Mouse (Mus musculus) MN1 (cell line): ENCODE data around the gene Ccl17.

Source experiments
- DNase-seq: peaks from one replicate; pipeline ENCODE4 v3.0.0-alpha.2; 2016; ENCODE audit warnings: low spot score

Gene Ccl17

DNA sequence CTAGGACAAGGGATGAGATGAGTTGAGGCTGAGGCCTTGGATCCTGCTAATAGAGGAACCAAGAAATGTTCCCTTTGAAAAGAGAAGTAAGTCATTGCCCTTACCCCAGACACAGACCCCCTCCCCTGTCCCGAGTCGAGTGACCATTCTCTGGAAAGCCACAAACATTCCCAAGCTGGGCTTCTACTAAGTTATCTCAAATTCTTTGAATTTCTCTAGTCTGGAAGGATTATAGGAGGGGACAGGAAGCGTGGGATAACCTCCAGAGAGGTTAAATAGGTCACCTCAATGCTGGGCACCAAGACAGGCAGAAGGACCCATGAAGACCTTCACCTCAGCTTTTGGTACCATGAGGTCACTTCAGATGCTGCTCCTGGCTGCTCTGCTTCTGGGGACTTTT, at the start of gene Ccl17:
Gene Ccl17, plus strand, starts transcription at position 301 of the 400 bp plus-strand sequence.
- no peak for DNase-seq

DNA sequence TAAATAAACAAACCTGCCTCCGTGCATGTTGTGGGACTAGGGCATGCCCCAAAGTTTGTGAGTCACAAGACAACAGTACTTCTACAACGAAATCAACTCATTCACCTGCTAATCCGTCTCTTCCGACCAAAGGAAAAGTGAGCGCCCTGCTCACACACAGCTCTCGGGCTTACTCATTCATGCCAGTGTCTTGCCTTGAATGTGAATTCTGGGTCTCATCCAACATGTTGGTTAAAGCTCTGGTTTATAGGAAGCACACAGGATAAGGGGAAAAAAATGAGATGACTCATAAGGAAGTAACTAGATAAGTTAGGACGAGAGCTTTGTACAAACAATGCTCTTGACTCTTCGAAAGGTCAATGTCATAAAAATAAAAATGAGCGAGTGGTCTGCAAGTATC, 43.2 kb upstream of the Ccl17 start:
- peak; percentile 25 for DNase-seq

DNA sequence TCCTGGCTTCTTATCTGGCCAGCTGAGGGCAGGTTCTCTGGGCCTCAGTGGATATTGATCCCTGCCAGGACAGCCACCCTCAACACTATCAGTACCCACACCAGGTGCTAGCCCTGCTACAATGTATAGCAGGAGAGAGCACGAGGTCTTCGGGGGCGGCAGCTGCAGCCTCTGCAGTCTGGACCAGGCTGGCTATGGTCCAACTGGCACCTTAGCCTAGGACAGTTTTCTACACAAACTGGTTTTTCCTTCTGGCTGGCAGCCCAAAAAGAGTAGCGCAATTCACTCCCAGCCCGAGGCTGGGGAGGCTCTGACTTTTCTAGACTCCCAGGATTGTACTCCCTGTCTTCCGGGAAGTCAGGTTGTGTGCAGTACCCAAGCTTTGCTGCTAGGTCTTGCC, 39.3 kb upstream of the Ccl17 start:
- peak; percentile 44 for DNase-seq

DNA sequence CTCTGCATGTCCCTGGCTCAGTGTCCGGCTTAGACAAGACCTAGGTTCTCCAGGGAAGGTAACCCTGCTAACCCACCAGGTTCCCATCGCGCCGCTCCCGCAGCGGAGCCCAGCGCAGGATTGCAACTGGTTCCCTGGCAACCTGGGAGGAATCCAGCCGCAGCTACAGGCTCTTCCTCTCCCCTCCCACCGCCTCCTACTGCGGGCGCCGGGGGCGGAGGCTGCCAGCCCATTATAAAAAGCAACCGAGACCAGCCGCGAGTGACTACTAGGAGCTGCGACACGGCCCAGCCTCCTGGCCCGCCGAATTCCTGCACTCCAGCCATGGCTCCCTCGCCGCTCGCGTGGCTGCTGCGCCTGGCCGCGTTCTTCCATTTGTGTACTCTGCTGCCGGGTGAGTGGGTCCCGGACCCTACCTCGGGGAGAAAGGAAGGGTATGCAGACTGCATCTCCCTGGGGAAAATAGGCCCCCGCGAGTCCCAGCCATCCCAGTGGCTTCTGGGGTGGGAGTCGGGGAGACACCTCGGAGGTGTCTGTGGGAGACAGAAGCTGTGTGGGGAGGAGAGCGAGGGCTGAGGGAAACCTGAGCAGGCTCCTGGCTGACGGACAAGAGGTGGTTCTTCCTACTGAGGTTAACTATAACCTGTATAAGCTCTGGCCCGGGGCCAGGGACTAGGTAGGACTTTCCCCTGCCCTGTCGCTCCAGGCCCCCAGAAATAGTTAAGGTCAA, 38.1 kb upstream of the Ccl17 start, which contains the start of gene Cx3cl1:
Gene Cx3cl1, plus strand, starts transcription at position 69 of the 730 bp plus-strand sequence.
- peak; percentile 80 for DNase-seq

DNA sequence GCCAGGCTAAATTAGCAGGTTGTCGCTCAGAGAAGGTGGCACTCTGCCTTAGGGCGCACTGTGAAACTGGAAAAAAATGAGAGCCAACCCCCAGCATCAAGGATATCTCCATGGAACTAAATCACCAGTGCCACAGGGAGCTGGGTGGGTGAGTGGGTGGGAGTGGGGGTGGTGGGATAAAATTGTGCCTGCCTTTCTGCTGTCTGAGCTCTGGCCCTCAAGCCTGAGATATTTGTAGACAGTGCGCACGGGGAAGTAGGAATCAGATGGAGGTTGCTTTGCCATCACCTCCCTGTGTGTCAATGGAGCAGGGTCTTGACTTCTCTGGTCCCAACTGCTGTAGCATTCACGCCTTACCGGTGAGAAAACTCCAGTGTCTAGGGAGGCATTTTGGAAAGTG, 37.2 kb upstream of the Ccl17 start:
- DNase-seq, result no peak

DNA sequence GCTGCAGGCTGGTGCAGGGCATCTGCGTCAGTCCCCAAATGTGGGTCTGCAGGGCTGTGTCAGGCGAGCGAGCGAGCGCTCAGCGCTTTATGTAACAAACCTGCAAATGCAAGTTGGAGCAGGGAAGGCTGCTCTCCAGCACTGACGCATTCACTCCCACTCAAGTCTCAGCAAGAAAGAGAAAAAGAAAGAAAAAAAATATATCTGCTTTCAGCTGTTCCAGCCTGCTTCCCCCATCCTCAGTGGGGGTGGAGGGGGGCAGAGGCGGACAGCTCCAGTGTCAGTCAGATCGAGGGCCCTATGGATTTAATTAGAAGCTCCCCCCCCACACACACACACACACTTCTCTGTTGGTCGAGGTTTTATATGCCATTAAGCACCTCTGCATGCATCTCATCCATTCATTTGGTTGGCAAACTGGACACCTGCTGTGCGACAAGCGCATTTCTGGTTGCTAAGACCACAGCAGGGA, 36.5 kb upstream of the Ccl17 start:
- no peak for DNase-seq

DNA sequence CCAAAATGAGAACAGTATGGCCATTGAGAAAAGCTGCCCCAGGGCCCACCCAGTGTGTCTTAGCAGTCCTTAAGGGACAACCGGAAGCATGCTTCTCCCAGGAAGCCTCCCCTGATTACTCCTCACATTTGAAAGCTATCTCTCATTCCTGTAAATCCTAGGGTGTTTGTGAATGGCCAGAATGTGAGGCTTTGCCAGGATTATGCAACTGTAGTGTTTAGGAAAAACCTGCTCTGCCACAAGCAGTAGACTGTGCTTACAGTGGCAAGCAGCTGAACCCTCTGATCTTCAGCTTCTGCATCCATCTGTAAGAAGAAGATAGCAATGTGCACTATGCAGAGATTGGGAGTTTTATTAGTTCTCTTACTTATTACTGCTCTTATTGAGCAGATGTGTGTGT, 35.7 kb upstream of the Ccl17 start:
- no peak for DNase-seq

DNA sequence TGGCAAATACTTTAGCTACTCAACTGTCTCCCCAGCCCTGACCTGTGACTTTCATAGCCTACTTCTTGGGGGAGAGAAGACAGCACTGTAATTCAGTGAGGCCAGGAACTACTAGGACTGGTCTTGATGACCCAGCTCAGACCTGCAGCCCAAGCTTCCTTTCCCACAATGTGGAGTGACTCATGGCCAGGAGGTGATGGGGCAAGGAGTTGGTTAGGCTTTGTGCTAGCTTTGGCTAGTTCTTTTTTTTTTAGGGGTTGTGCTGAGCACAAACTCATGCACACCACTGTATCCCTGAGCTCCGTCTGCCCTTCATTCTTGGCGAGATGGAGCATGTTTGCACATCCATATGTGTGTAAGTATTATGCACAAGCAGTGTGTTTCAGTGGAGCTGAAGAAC, 33.9 kb upstream of the Ccl17 start:
- no peak for DNase-seq

DNA sequence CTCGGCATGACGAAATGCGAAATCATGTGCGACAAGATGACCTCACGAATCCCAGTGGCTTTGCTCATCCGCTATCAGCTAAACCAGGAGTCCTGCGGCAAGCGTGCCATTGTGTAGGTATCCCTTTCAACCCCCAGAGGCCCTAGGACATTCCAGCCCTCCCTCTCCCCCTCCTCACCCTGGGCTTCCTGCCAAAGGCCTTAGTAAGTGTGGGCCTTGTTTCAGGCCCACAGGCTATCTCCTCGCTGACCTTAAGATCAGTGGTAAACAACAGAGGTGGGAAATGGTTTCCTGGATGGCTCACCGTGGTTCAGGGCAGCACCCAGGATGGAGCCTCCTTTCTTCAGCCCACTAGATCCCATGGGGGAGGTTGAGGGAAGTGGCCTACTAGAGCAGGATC, 32.2 kb upstream of the Ccl17 start:
- no peak for DNase-seq

DNA sequence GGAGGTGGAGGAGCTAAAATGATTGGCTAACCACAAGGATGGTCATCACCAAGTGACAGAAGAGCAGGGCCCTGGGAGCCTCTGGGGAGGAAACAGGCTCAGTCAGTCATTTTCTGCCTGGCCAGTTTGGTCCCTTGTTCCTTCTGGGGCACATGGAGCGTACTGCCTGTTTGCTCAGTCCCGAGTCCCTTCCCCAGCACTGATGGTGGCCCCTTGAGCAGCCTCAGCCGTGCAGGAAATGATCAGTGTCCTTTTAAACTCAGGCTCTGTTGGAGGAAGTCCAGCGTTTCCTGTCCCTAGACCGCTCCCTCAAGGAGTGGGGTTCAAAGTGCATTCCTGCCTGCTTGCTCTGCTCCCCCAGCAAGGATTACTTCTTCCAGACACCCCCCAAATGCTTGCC, 31.8 kb upstream of the Ccl17 start:
- no peak for DNase-seq

DNA sequence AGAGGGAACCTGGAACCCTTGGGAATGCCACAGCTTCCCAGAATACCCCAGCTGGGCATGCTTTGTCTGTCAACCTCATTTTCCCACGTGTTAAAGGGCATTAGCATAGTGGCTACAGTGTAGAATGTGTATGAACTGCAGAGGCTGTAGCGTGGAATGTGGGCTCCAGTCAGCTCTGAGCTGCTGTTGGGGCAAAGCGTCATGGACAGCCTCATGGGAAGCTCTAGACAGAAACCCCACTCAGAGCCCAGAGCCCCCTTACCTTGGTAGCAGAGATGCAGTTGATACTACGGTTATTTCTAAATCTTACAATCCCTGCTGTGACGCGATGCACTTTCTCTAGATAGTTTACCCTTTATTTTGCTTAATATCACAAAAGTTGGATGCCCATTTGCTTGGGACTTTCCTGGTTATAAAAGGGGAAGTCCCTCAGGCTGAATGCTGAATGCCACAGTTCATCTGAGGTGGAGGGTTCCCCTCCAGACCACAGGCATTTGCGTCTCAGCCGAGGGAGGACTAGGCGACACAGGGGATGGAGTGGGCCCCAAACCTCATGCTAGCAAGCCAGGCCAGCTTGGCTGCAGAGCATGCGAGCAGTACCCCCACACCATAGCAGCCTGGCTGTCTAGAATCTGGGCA, 31.2 kb upstream of the Ccl17 start:
- DNase-seq, result no peak

DNA sequence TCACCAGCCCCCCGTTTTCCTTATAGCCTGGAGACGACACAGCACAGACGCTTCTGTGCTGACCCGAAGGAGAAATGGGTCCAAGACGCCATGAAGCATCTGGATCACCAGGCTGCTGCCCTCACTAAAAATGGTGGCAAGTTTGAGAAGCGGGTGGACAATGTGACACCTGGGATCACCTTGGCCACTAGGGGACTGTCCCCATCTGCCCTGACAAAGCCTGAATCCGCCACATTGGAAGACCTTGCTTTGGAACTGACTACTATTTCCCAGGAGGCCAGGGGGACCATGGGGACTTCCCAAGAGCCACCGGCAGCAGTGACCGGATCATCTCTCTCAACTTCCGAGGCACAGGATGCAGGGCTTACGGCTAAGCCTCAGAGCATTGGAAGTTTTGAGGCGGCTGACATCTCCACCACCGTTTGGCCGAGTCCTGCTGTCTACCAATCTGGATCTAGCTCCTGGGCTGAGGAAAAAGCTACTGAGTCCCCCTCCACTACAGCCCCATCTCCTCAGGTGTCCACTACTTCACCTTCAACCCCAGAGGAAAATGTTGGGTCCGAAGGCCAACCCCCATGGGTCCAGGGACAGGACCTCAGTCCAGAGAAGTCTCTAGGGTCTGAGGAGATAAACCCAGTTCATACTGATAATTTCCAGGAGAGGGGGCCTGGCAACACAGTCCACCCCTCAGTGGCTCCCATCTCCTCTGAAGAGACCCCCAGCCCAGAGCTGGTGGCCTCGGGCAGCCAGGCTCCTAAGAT, 30.5 kb upstream of the Ccl17 start:
- DNase-seq, result no peak

DNA sequence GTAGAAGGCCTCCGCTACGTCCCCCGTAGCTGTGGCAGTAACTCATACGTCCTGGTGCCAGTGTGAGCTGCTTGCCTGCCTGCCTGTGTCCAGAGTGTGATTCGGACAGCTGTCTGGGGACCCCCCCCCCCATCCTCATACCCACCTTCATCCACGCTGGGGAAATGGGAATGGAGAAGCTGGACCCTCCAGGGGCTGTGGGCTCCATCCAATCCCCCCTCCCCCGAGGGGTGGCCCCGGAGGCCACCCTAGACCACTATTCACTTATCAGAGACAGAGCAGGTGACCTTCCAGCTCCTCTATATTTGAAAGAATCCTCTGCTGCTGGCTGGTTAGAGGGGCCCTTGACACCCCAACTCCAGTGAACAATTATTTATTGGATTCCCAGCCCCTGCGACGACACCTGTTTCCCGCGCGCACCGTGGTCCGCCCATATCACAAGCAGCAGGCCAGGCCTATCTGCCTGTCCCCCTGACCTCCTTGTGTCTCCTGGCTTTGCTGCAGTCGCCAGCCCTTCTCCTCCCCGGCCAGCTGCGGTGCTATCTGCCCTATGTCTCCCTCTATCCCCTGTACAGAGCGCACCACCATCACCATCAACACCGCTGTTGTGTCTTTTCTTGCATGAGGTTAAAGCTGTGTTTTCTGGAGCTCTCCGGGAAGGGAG, 29.6 kb upstream of the Ccl17 start:
- no peak for DNase-seq

DNA sequence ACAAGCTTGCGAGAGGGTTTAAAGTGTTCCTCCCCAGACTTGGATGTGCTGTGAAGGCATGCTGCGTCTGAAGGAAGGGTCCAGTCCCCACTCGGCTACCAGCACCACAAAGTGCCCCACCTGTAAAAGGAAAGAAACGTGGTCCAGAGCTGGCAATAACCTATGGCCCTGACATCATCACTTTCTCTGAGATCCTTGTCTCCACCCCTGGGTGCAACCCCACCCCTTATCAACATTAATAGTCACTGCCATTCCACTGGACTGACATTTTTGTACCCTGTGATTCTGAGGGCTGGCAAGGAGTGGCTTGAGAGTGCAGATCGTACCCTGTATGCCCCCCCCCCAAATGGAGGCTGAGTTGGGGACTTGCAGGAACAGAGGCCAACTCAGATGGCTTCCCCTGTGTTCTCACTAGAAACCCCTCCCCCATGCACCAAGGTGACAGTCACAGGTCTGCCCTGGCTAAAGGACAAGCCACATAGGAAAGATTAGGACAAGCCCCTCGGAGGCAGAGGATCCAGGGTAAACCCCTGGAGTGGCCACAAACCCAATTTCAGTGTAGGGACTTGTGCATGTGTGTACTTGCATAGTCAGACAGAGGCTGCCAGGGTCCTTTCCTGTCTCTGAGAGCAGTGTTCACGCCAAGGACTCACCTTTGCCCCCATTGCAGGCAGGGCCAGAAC, 29.0 kb upstream of the Ccl17 start:
- no peak for DNase-seq

DNA sequence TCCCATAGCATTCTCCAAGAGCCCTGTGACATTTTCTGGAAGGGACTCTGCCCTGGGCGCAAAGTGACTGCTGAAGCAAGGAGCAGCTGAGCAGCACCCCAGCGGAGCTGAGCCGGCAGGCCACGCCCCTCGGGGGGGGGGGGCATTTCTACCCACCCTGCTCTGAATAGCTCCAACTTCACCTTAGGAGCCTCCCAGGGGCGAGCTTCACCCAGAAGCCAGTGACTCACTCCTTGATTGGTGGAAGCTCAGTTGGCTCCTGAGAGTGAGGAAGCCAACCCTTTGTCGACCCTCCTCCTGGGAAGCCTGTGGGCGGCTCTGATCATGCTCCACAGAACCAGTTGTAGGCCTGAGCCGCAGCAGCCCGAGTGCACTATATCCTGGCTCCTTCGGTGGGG, 28.4 kb upstream of the Ccl17 start:
- no peak for DNase-seq

DNA sequence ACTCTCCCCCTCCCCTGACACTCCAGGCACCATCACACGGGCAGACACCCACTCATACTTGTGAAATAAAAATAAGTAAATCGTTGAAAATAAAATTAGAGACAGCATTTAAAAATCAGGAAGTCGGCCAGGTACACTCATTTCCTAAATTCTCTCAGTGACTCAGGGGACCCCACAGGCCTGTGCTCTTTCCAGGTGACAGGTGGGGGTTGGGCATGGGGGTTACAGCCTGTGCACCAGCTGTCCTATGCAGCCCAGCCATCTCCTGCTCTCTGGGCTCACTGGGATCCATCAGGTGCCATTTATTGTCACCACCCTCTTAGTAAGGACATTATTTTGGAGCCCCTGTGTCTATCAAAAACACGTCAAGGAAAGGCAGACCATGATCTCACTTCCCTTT, 26.4 kb upstream of the Ccl17 start:
- DNase-seq, result no peak

DNA sequence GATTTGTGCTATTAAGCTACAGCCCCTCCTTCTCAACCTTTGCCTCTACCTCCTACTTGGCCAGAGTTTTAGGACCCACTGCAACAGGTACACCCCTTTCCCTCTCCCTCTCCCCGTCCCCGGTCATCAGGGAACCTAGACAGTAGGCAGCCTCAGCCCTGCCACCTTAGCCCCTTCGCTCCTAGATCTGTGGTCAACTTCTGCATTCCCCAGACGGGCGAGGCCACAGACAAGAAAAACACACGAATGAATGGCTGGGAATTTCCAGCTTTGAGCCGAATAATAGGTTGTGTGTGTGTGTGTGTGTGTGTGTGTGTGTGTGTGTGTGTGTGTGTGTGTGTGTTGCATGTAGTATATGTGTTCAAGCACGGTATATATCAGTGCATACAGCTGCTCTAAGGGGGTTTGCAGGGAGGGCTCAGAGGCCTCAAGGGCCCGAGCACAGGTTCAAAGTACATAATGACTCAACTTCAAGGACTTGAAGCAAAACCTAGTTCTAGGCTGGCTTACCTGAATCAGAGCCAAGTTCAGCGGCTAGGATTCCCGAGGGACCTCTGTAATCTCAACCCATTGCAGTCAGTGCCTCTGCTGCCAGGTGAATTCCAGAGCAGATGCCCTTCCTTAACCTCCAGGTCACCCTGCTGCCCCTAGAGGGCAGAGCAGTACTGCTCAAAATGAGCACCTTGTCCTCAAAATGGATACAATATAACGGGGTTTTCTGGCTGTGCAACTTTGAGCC, 24.8 kb upstream of the Ccl17 start:
- peak; percentile 66 for DNase-seq

DNA sequence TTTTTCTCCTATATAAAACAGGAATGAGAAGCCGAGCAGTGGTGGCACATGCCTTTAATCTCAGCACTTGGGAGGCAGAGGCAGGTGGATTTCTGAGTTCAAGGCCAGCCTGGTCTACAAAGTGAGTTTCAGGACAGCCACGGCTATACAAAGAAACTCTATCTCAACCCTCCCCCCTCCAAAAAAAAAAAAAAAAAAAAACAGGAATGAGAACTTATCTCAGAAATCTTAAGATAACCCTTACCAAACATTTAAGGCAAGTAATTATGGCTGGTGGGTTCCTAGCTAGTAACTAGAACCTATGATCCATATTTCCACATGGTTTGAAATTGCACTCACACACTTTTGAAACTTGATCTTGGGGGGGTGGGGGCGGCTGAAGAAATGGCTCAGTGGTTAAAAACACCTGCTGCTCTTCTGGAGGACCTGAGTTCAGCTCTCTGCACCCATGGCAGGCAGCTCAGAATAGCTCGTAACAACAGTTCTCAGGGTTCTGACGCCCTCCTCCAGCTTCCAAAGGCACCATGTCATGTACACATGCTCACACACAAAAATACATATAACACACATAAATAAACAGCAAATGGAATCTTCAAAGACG, 24.2 kb upstream of the Ccl17 start:
- DNase-seq, result no peak

DNA sequence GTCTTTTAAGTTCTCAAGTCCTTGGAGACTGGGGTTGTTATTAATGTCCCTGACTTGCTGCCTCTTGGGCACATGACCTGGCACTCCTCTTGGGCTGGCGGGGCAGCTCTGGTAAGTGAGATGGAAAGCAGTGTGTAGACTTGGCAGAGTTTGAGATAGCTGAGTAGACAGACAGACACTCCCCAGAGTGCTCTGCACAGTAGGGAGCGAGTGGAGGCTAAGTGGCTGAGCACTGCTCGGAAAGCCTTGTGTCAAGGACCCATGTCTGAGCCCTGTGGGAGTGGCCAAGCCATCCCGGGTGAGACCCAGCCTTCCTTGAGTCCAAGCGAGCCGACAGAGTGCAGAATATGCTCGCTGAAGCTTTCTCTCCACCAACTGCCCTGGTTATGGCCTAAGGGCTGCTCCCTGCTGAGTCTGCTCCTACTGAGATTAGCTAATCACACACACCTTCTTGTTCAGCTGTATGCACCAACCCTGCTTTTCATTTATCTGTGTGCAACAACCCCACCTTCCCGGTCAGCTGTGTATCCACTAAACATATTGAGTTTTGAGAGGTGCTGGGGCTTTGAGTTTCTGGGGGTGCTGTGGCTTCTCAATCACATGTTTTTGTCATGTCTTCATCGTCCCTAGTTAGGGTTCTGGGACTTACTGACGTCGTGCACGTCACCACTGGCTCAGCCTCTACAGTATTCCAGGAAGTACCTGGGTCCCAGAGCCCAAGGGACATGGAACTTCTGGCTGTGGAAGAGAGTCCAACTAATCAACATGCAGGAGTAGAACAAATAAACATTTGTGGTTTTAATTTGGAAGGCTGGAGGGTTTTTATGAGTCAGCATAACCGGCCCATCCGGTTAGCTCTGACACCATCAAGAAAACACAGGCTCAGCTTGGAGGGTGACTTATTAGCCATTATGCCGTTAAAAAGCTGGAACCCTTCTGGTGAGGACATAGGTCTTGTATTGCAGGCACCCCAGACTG, 22.4 kb upstream of the Ccl17 start:
- DNase-seq, result peak; percentile 61
